Mouse (Mus musculus): ENCODE data around the gene Pax8. TPM values are rescaled to one million over a fixed set of nuclear protein-coding genes. Genes with fewer than 3 reads are reported as not detected.

Gene Pax8
- total and polyA plus RNA-seq, 3 experiments = 0.17 to 0.60 TPM; not detected in 1

- TF ChIP-seq CTCF (conservative IDR thresholded peaks at IDR 0.05 in 1 of 2, IDR thresholded peaks at IDR 0.05 in 1 of 2; ENCODE audit: low read depth in 2 of 2, low read length in 2 of 2) = no peak
- no peak for TF ChIP-seq MAX (IDR thresholded peaks at IDR 0.05; ENCODE audit: low read length)
- no peak for TF ChIP-seq MEF2A (IDR thresholded peaks at IDR 0.05; ENCODE audit: borderline replicate concordance, low read depth, low read length)
- no peak for TF ChIP-seq HCFC1 (IDR thresholded peaks at IDR 0.05; ENCODE audit: low read depth, low read length)
- no peak for TF ChIP-seq PAX5 (IDR thresholded peaks at IDR 0.05; ENCODE audit: low read length)
- TF ChIP-seq JUN (IDR thresholded peaks at IDR 0.05; ENCODE audit: insufficient read depth, low read depth, low read length) = no peak
- Histone ChIP-seq H3K27ac (ENCODE audit: insufficient read depth, low read depth) (no peak overlapping the region), H3K79me2 (replicated peaks; ENCODE audit: control insufficient read depth, extremely low read depth, insufficient read depth, poor library complexity, severe bottlenecking) (no peaks in the 10 kb centered on the region), H3K9me3 (replicated peaks; ENCODE audit: low read length) (no peaks in the 10 kb centered on the region), H3K27me3 (replicated peaks) (peaks cover 5% of the 10 kb centered on the region), H3K9ac (ENCODE audit: insufficient read depth, low read depth) (no peak overlapping the region), H3K4me2 (ENCODE audit: insufficient read depth, low read depth, poor library complexity, severe bottlenecking) (no peak overlapping the region), H3K4me1 (ENCODE audit: control insufficient read depth in 1 of 2, insufficient read depth in 2 of 2) (peaks cover 0 to 13% of the 10 kb centered on the region in 2 experiments; a peak in 2 of 4 replicates), H3K4me3 (replicated peaks in 1 of 3; ENCODE audit: low read depth in 2 of 3, low read length in 2 of 3, poor library complexity in 1 of 3) (no peak overlapping the region), H3K36me3 (replicated peaks in 1 of 2; ENCODE audit: control insufficient read depth in 1 of 2, insufficient read depth in 1 of 2, low read length in 1 of 2) (no peaks in the 10 kb centered on the region)
- DNase-seq (ENCODE audit: extremely low read depth) = no peak
- dilution Hi-C loops (cut with MboI; ENCODE audit: extremely low pct_ligation_motif_present, extremely low pct_unique_long_range_greater_than_20kb, low sequenced_read_pairs) = no loop called here
- in situ Hi-C loops (cut with MboI; ENCODE audit: low pct_ligation_motif_present, low pct_unique_long_range_greater_than_20kb, low sequenced_read_pairs) = no loop called here
Observed at GRCm38 (mm10) chr2:24454429-24455011, 20.9 kb downstream of the Pax8 start.

DNA sequence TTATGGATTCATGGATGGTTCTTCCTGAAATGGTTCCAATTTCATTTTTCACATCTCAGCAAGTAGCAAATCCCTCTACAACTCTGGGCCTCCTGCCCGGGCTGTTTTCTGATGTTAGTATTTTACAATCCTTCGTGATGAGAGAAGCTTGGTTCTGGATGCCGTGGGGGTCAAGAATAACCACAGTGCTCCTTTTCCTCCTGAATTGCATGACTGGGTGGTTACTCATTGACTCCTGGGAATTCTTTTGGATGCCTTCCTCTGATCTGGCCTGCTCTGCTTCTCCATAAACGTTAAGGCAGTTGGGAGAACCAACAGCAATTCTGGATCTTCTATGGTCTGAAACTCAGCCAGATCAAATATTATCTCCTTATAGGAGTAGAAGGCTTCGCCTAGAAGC is 22.2 kb downstream of the Pax8 start:
- no peak overlapping the region for H3K4me2 ChIP-seq (ENCODE audit: insufficient read depth, low read depth, poor library complexity, severe bottlenecking)
- no peak overlapping the region for H3K4me3 ChIP-seq (replicated peaks in 1 of 3; ENCODE audit: low read depth in 2 of 3, low read length in 2 of 3, poor library complexity in 1 of 3)
- H3K4me1 ChIP-seq (ENCODE audit: control insufficient read depth in 1 of 2, insufficient read depth in 2 of 2) = peaks cover 0 to 13% of the 10 kb centered on the region in 2 experiments; a peak in 2 of 4 replicates
- peaks cover 3% of the 10 kb centered on the region for H3K27me3 ChIP-seq (replicated peaks)
- H3K9me3 ChIP-seq (replicated peaks; ENCODE audit: low read length) = no peaks in the 10 kb centered on the region
- TF ChIP-seq ZMIZ1 (IDR thresholded peaks at IDR 0.05; ENCODE audit: low read depth, low read length) (no peak), JUND (conservative IDR thresholded peaks at IDR 0.05; ENCODE audit: low read depth, low read length) (no peak), TBP (conservative IDR thresholded peaks at IDR 0.05; ENCODE audit: low read depth, low read length) (no peak), POLR2A (IDR thresholded peaks at IDR 0.05; ENCODE audit: low read depth, low read length) (no peak), SMC3 (IDR thresholded peaks at IDR 0.05; ENCODE audit: low read depth, low read length) (no peak), POLR2AphosphoS2 (IDR thresholded peaks at IDR 0.05; ENCODE audit: low read depth, low read length) (no peak), GABPA (IDR thresholded peaks at IDR 0.05; ENCODE audit: insufficient replicate concordance, low read depth, low read length) (no peak), ZNF384 (IDR thresholded peaks at IDR 0.05; ENCODE audit: low read depth, low read length) (no peak), CTCF (conservative IDR thresholded peaks at IDR 0.05 in 1 of 2, IDR thresholded peaks at IDR 0.05 in 1 of 2; ENCODE audit: low read depth in 2 of 2, low read length in 2 of 2) (no peak), ZC3H11A (IDR thresholded peaks at IDR 0.05; ENCODE audit: low read depth, low read length) (no peak)
- in situ Hi-C loops (cut with MboI; ENCODE audit: low pct_ligation_motif_present, low pct_unique_long_range_greater_than_20kb, low sequenced_read_pairs) (no loop called here), dilution Hi-C loops (cut with MboI; ENCODE audit: extremely low pct_ligation_motif_present, extremely low pct_unique_long_range_greater_than_20kb, low sequenced_read_pairs) (no loop called here)
- H3K79me2 ChIP-seq (replicated peaks; ENCODE audit: control insufficient read depth, extremely low read depth, insufficient read depth, poor library complexity, severe bottlenecking) = no peaks in the 10 kb centered on the region
- no peak overlapping the region for H3K27ac ChIP-seq (ENCODE audit: insufficient read depth, low read depth)
- no peak for DNase-seq (ENCODE audit: extremely low read depth)
- H3K36me3 ChIP-seq (replicated peaks in 1 of 2; ENCODE audit: control insufficient read depth in 1 of 2, insufficient read depth in 1 of 2, low read length in 1 of 2) = no peaks in the 10 kb centered on the region
- no peak overlapping the region for H3K9ac ChIP-seq (ENCODE audit: insufficient read depth, low read depth)
